Mouse (Mus musculus): ENCODE measurements around the gene Coq8b. TPM values are rescaled to one million over a fixed set of nuclear protein-coding genes. Genes with fewer than 3 reads are reported as not detected.

The Coq8b gene
- polyA plus RNA-seq, 1 experiment from 2014 or later, result 27.2 TPM

DNA sequence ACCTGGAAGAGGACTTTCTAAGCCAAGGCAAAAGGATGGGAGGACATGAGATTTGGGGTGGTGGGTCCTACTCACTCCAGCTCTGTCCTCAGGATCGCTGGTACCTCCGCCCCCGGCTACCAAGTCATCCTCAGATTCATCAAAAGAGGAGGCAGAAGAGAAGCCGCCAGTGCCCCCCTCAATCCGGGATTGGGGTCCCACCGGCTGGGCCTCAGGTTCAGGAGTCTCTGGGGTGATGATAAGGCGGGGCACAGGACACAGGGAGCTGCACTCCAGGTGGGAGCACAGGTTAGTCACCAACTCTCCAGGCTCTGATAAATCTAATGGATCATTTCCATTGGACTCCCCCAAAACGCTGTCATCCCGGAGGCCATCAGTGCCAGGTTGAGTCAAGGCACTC lies 5.5 kb upstream of the Coq8b start:
- Histone ChIP-seq H3K4me3 (replicated peaks; ENCODE audit: low read length) (peak overlapping the region; percentile 89), H3K9me3 (ENCODE audit: control insufficient read depth, low read length) (no peaks in the 10 kb centered on the region), H3K4me2 (ENCODE audit: low read length) (peak overlapping the region; percentile 78), H3K27ac (ENCODE audit: low read length) (no peak overlapping the region), H3K27me3 (replicated peaks; ENCODE audit: control insufficient read depth, insufficient read depth, low read length) (no peaks in the 10 kb centered on the region), H3K9ac (replicated peaks; ENCODE audit: low read depth, low read length) (peak overlapping the region; percentile 85), H3K4me1 (replicated peaks; ENCODE audit: control insufficient read depth, insufficient read depth, low read length) (peaks cover 52% of the 10 kb centered on the region), H3K36me3 (ENCODE audit: control insufficient read depth, insufficient read depth) (peaks cover 2% of the 10 kb centered on the region; the same call in 1 of the 2 replicates)
- 21% methylated on average over 9 of the region's 9 CpGs for WGBS
- no peak for ATAC-seq

DNA sequence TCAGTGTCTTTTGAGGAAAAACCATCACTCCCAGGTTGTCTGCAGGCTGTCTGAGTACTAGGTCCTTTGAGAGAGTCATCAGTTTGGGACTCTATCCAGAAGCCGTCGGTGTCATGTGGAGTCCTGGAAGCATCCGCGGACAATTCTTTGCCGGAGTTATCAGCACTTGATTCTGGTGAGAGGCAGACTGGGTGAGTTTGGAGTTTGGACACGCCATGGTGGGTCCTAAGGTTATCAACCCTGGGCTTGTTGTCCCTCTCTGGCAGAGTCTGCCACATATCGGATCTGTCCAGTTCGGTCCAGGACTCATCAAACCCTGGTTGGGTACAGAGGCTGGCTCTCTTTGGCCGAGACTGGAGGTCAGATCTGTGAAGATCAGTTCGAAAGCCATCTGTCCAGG lies 5.1 kb upstream of the Coq8b start:
- H3K4me2 ChIP-seq (ENCODE audit: low read length), result peak overlapping the region; percentile 78
- 3% methylated on average over 10 of the region's 10 CpGs for WGBS
- H3K27ac ChIP-seq (ENCODE audit: low read length), result no peak overlapping the region
- H3K36me3 ChIP-seq (ENCODE audit: control insufficient read depth, insufficient read depth), result peaks cover 2% of the 10 kb centered on the region; the same call in 1 of the 2 replicates
- peak overlapping the region; percentile 89 for H3K4me3 ChIP-seq (replicated peaks; ENCODE audit: low read length)
- no peaks in the 10 kb centered on the region for H3K27me3 ChIP-seq (replicated peaks; ENCODE audit: control insufficient read depth, insufficient read depth, low read length)
- H3K9ac ChIP-seq (replicated peaks; ENCODE audit: low read depth, low read length), result peak overlapping the region; percentile 85
- H3K9me3 ChIP-seq (ENCODE audit: control insufficient read depth, low read length), result no peaks in the 10 kb centered on the region
- H3K4me1 ChIP-seq (replicated peaks; ENCODE audit: control insufficient read depth, insufficient read depth, low read length), result peaks cover 52% of the 10 kb centered on the region
- ATAC-seq, result no peak

DNA sequence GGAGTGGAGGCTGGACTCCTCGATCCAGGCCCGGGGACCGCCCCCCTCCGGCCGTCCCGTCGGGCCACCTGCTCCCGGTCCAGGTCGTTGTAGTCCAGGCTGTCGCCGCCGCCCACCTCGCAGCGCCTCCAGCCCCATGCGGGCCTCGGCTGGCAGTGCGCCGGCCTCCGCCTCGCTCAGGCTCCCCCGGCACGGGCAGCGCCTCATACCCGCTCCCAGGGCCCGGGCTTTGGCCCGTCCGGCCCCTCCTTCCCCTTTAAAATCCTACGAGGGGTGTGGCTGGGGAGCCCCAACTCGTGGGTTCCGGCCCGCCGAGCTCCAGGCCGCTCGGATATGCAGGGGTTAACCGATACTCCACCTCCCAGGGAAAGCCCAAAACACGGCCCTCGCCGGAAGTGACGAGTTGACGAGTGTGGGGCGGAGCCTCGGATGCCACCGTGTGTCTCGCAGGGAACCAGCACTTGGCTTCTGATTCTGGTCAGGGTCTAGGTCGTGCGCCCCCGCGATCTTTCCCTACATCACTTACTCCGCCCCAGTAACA lies 4.5 kb upstream of the Coq8b start, which contains the start of gene Itpkc:
Gene Itpkc, minus strand, starts transcription at position 381 of the 541 bp plus-strand sequence.
- Histone ChIP-seq H3K4me1 (replicated peaks; ENCODE audit: control insufficient read depth, insufficient read depth, low read length) (peaks cover 52% of the 10 kb centered on the region), H3K4me3 (replicated peaks; ENCODE audit: low read length) (peak within 1 kb of the TSS; percentile 89), H3K9me3 (ENCODE audit: control insufficient read depth, low read length) (no peaks in the 10 kb centered on the region), H3K9ac (replicated peaks; ENCODE audit: low read depth, low read length) (peak within 1 kb of the TSS; percentile 85), H3K4me2 (ENCODE audit: low read length) (peak within 1 kb of the TSS; percentile 78), H3K27me3 (replicated peaks; ENCODE audit: control insufficient read depth, insufficient read depth, low read length) (no peaks in the 10 kb centered on the region), H3K27ac (ENCODE audit: low read length) (peak within 1 kb of the TSS; percentile 83), H3K36me3 (ENCODE audit: control insufficient read depth, insufficient read depth) (no peaks in the 10 kb centered on the region)
- 0% methylated on average over 43 of the region's 49 CpGs for WGBS
- peak; percentile 82 for ATAC-seq

DNA sequence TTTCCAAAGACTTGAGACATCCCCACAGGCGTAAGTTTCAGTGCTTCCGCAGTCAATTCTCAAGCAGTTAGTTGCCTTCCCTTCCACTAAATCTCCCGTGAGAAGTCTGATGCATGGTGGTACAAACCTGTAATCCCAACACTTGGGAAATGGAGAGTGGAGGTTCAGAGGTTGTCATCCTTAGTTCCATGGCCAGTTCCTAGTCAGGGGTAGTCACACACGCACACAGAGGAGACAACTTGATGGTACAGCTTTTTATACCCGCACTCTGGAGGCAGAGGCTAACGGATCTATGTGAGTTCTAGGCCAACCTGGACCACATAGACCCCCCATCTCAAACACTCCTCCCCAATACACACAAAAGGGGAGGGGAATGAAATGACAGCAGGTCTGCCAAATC lies 4.0 kb upstream of the Coq8b start:
- Histone ChIP-seq H3K27ac (ENCODE audit: low read length) (peak overlapping the region; percentile 83), H3K9me3 (ENCODE audit: control insufficient read depth, low read length) (no peaks in the 10 kb centered on the region), H3K4me3 (replicated peaks; ENCODE audit: low read length) (peak overlapping the region; percentile 89), H3K9ac (replicated peaks; ENCODE audit: low read depth, low read length) (peak overlapping the region; percentile 85), H3K36me3 (ENCODE audit: control insufficient read depth, insufficient read depth) (no peaks in the 10 kb centered on the region), H3K4me2 (ENCODE audit: low read length) (peak overlapping the region; percentile 78), H3K4me1 (replicated peaks; ENCODE audit: control insufficient read depth, insufficient read depth, low read length) (peaks cover 52% of the 10 kb centered on the region), H3K27me3 (replicated peaks; ENCODE audit: control insufficient read depth, insufficient read depth, low read length) (no peaks in the 10 kb centered on the region)
- 13% methylated on average over 6 of the region's 6 CpGs for WGBS
- ATAC-seq, result no peak

DNA sequence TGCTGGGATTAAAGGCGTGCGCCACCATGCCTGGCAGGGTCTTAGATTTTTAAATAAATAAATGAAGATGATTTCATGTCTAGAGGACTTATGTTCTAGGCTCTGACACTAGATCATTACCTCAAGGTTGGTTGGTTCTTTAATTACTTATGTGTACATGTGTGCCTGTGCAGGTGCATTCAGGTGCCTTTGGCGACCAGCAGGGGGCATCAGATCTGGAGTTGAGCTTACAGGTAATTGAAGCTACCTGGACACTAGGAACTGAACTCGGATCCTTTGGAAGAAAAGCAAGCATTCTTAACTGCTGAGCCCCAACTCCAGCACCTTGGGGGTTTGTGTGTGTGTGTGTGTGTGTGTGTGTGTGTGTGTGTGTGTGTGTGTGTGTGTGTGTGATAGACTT lies 2.0 kb upstream of the Coq8b start:
- Histone ChIP-seq H3K27me3 (replicated peaks; ENCODE audit: control insufficient read depth, insufficient read depth, low read length) (no peaks in the 10 kb centered on the region), H3K4me1 (replicated peaks; ENCODE audit: control insufficient read depth, insufficient read depth, low read length) (peaks cover 37% of the 10 kb centered on the region), H3K4me3 (replicated peaks; ENCODE audit: low read length) (no peak overlapping the region), H3K27ac (ENCODE audit: low read length) (no peak overlapping the region), H3K9ac (replicated peaks; ENCODE audit: low read depth, low read length) (no peak overlapping the region), H3K36me3 (ENCODE audit: control insufficient read depth, insufficient read depth) (no peaks in the 10 kb centered on the region), H3K4me2 (ENCODE audit: low read length) (no peak overlapping the region), H3K9me3 (ENCODE audit: control insufficient read depth, low read length) (no peaks in the 10 kb centered on the region)
- no peak for ATAC-seq
- 82% methylated on average over 4 of the region's 4 CpGs for WGBS

DNA sequence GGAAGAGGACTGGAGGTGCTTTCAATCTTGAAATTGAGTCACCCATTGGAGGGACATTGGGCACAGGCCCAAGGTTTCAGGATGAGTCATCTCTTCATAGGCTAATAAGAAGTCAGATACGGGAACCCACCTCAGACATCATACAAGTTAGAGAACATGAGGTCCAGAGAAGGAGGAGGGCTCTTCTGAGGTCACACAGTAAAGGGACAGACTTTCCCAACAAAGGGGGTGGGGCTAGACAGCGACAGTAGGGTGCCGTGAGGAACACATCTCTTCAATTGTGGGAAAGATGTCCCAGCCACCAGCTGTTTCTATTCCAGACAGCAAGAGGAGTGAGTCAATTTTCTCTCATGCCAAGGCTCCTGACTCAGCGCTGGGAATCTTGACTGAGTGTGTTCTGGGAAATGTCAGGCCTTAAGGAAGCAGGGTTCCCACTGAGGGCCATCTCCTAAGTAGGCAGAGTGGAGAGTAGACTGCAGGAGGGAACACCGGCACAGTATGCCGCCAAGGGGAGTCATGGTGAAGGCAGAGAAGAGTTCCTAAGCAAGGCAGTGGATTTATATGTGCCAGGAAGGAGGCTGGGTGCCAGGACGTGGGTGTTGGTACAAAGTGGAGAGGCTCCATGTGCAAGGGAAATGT lies 1.0 kb upstream of the Coq8b start:
- peaks cover 27% of the 10 kb centered on the region for H3K4me1 ChIP-seq (replicated peaks; ENCODE audit: control insufficient read depth, insufficient read depth, low read length)
- H3K36me3 ChIP-seq (ENCODE audit: control insufficient read depth, insufficient read depth), result no peaks in the 10 kb centered on the region
- H3K9me3 ChIP-seq (ENCODE audit: control insufficient read depth, low read length), result no peaks in the 10 kb centered on the region
- WGBS, result 82% methylated on average over 7 of the region's 7 CpGs
- no peak overlapping the region for H3K9ac ChIP-seq (replicated peaks; ENCODE audit: low read depth, low read length)
- H3K27ac ChIP-seq (ENCODE audit: low read length), result no peak overlapping the region
- no peak overlapping the region for H3K4me2 ChIP-seq (ENCODE audit: low read length)
- no peaks in the 10 kb centered on the region for H3K27me3 ChIP-seq (replicated peaks; ENCODE audit: control insufficient read depth, insufficient read depth, low read length)
- ATAC-seq, result no peak
- no peak overlapping the region for H3K4me3 ChIP-seq (replicated peaks; ENCODE audit: low read length)

DNA sequence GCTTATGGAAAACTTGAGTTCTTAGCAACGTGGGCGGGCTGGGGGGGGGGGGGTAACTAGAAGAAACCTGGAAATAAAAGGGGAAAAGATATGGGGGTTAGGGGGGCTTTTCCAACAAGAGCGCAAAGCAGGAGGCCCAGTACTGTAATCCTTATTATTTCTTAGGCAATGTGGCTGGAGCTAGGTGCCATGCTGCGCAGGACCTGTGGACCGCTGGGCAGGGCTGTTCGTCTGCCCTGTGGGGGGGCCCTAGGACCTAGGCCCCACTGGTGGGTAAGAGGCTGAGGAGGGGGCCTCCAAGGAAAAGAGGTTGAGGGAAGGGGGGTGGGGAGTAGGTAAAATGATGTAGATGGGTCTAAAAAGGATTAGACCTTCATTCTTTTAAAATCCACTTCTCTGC lies 477 bp downstream of the Coq8b start:
- WGBS, result 0% methylated on average over 6 of the region's 6 CpGs
- Histone ChIP-seq H3K9me3 (ENCODE audit: control insufficient read depth, low read length) (no peaks in the 10 kb centered on the region), H3K27me3 (replicated peaks; ENCODE audit: control insufficient read depth, insufficient read depth, low read length) (no peaks in the 10 kb centered on the region), H3K4me3 (replicated peaks; ENCODE audit: low read length) (peak overlapping the region; percentile 75), H3K4me2 (ENCODE audit: low read length) (peak overlapping the region; percentile 65), H3K27ac (ENCODE audit: low read length) (peak overlapping the region; percentile 38; the same call in 1 of the 2 replicates), H3K4me1 (replicated peaks; ENCODE audit: control insufficient read depth, insufficient read depth, low read length) (peaks cover 17% of the 10 kb centered on the region), H3K9ac (replicated peaks; ENCODE audit: low read depth, low read length) (peak overlapping the region; percentile 69), H3K36me3 (ENCODE audit: control insufficient read depth, insufficient read depth) (peaks cover 3% of the 10 kb centered on the region; the same call in 1 of the 2 replicates)
- peak; percentile 10 for ATAC-seq

DNA sequence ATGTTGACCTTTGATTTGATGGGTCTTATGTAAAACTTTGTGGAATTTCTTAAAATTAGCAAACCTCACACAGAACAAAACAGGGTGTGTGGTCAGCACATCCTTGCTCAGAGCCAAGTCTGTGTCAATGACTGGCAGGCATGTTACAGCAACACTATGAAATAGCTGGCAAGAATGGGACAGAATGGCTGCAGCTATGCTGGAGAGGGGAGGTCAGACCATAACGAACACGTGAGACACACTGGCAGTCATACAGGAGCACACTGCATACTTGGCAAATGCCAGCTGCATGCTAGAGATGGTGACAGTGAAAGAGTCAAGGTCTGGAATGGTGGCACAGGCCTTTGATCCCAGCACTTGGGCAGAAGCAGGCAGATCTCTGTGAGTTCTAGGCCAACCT lies 2.9 kb downstream of the Coq8b start:
- no peak overlapping the region for H3K4me3 ChIP-seq (replicated peaks; ENCODE audit: low read length)
- no peaks in the 10 kb centered on the region for H3K9me3 ChIP-seq (ENCODE audit: control insufficient read depth, low read length)
- H3K36me3 ChIP-seq (ENCODE audit: control insufficient read depth, insufficient read depth), result peaks cover 4% of the 10 kb centered on the region; the same call in 1 of the 2 replicates
- H3K4me1 ChIP-seq (replicated peaks; ENCODE audit: control insufficient read depth, insufficient read depth, low read length), result peaks cover 12% of the 10 kb centered on the region
- no peak for ATAC-seq
- 86% methylated on average over 2 of the region's 2 CpGs for WGBS
- no peak overlapping the region for H3K4me2 ChIP-seq (ENCODE audit: low read length)
- no peaks in the 10 kb centered on the region for H3K27me3 ChIP-seq (replicated peaks; ENCODE audit: control insufficient read depth, insufficient read depth, low read length)
- no peak overlapping the region for H3K27ac ChIP-seq (ENCODE audit: low read length)
- no peak overlapping the region for H3K9ac ChIP-seq (replicated peaks; ENCODE audit: low read depth, low read length)

DNA sequence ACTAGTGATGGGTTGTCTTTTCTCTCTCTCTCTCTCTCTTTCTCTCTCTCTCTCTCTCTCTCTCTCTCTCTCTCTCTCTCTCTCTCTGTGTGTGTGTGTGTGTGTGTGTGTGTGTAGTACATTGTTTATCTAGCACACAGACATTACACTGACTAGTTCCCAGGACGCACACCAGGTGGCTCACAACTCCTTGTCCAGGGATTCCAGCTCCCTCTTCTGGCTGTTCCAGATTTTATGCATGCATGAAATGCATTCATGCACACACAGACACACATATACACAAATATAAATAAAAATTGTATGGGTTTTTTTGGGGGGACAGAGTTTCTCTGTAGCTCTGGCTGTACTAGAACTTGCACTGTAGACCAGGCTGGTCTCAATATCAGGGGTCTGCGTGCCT lies 4.7 kb downstream of the Coq8b start:
- Histone ChIP-seq H3K36me3 (ENCODE audit: control insufficient read depth, insufficient read depth) (peaks cover 4% of the 10 kb centered on the region; the same call in 1 of the 2 replicates), H3K27ac (ENCODE audit: low read length) (no peak overlapping the region), H3K4me1 (replicated peaks; ENCODE audit: control insufficient read depth, insufficient read depth, low read length) (peaks cover 12% of the 10 kb centered on the region), H3K4me3 (replicated peaks; ENCODE audit: low read length) (no peak overlapping the region), H3K27me3 (replicated peaks; ENCODE audit: control insufficient read depth, insufficient read depth, low read length) (no peaks in the 10 kb centered on the region), H3K9ac (replicated peaks; ENCODE audit: low read depth, low read length) (no peak overlapping the region), H3K9me3 (ENCODE audit: control insufficient read depth, low read length) (no peaks in the 10 kb centered on the region), H3K4me2 (ENCODE audit: low read length) (no peak overlapping the region)
- ATAC-seq, result no peak
- WGBS, result 84% methylated on average over 2 of the region's 2 CpGs
